Mouse (Mus musculus): ENCODE measurements around the gene Slc52a3. TPM values are rescaled to one million over a fixed set of nuclear protein-coding genes. Genes with fewer than 3 reads are reported as not detected.

Gene Slc52a3
- total and polyA plus RNA-seq, 2 experiments from 2014 or later, result 2.2 to 3.5 TPM

- Histone ChIP-seq H3K27me3 (ENCODE audit: insufficient read depth, low read length) (no peaks in the 10 kb centered on the region), H3K36me3 (ENCODE audit: insufficient read depth, low read length) (no peaks in the 10 kb centered on the region), H3K9me3 (ENCODE audit: low read length) (no peaks in the 10 kb centered on the region), H3K9ac (replicated peaks; ENCODE audit: low read length, poor library complexity, severe bottlenecking) (no peak overlapping the region), H3K27ac (ENCODE audit: low read depth, low read length) (no peak overlapping the region), H3K4me3 (ENCODE audit: low read depth, low read length) (no peak overlapping the region), H3K4me2 (ENCODE audit: low read depth, low read length, poor library complexity, severe bottlenecking) (no peak overlapping the region), H3K4me1 (ENCODE audit: insufficient read depth, low read length) (peaks cover 3% of the 10 kb centered on the region; the same call in 1 of the 2 replicates)
- ATAC-seq (ENCODE audit: low FRiP score) (no peak), DNase-seq (ENCODE audit: low spot score) (no peak)
- no peak for TF ChIP-seq CTCF (IDR thresholded peaks at IDR 0.05)
- WGBS, result 56% methylated on average over 4 of the region's 4 CpGs
Observed at GRCm38 (mm10) chr2:151956500-151957137, 39.7 kb upstream of the Slc52a3 start.

- no peaks in the 10 kb centered on the region for H3K9me3 ChIP-seq (ENCODE audit: low read length)
- DNase-seq (ENCODE audit: low spot score) (no peak), ATAC-seq (ENCODE audit: low FRiP score) (no peak)
- no peak overlapping the region for H3K4me2 ChIP-seq (ENCODE audit: low read depth, low read length, poor library complexity, severe bottlenecking)
- TF ChIP-seq CTCF (IDR thresholded peaks at IDR 0.05), result no peak
- H3K9ac ChIP-seq (replicated peaks; ENCODE audit: low read length, poor library complexity, severe bottlenecking), result no peak overlapping the region
- WGBS, result 40% methylated on average over 5 of the region's 5 CpGs
- H3K27ac ChIP-seq (ENCODE audit: low read depth, low read length), result no peak overlapping the region
- H3K36me3 ChIP-seq (ENCODE audit: insufficient read depth, low read length), result no peaks in the 10 kb centered on the region
- H3K4me3 ChIP-seq (ENCODE audit: low read depth, low read length), result no peak overlapping the region
- H3K4me1 ChIP-seq (ENCODE audit: insufficient read depth, low read length), result peaks cover 9% of the 10 kb centered on the region; the same call in 1 of the 2 replicates
- no peaks in the 10 kb centered on the region for H3K27me3 ChIP-seq (ENCODE audit: insufficient read depth, low read length)
Observed at GRCm38 (mm10) chr2:151959274-151959673, 37.0 kb upstream of the Slc52a3 start.

DNA sequence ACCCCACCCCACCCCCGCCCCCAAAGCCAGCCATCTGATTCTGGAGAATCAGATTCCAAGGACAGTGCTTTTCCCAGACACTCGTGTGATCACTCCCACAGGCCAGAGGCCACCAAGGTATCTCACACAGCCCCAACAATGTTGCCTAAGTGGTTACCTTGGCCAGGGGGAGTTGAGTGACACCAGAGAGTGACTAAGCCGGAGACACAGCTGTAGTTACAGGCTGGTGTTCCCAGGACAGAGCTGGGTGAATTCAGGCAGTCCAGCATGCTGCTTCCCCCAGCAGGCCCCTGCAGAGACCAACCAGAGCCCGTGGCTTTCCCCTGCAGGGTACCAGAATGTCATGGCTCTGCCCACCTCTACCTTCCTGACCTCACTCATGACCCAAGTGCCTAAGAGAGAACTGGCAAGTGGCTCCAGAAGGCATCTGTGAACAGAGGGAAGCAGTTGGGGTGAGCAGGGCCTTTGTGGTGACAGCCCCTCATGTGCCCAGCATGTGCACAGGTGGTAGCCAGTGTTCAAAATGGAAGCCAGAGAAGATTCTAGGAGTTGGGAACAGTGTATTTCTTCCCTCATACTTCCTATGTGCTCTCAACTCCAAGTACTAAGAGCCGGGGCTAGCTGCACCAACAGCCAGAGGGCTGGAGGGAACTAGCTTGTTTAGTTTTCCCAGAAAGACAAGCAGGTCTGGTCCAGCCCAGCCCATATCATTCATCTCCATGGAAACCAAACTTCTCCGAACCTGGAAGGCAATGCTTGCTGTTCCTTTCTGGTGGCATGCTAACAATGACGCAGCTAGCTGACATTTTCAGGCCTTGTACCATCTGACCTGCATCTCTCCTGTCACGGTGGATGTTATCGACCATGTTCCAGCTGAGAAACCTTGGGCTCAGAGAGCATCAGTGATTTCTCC, 34.8 kb upstream of the Slc52a3 start:
- H3K4me1 ChIP-seq (ENCODE audit: insufficient read depth, low read length), result peaks cover 9% of the 10 kb centered on the region; the same call in 1 of the 2 replicates
- no peak overlapping the region for H3K4me3 ChIP-seq (ENCODE audit: low read depth, low read length)
- H3K27ac ChIP-seq (ENCODE audit: low read depth, low read length), result no peak overlapping the region
- no peaks in the 10 kb centered on the region for H3K27me3 ChIP-seq (ENCODE audit: insufficient read depth, low read length)
- ATAC-seq (ENCODE audit: low FRiP score) (no peak), DNase-seq (ENCODE audit: low spot score) (no peak)
- no peak overlapping the region for H3K9ac ChIP-seq (replicated peaks; ENCODE audit: low read length, poor library complexity, severe bottlenecking)
- no peaks in the 10 kb centered on the region for H3K9me3 ChIP-seq (ENCODE audit: low read length)
- no peak overlapping the region for H3K4me2 ChIP-seq (ENCODE audit: low read depth, low read length, poor library complexity, severe bottlenecking)
- 43% methylated on average over 9 of the region's 9 CpGs for WGBS
- TF ChIP-seq CTCF (IDR thresholded peaks at IDR 0.05), result no peak
- no peaks in the 10 kb centered on the region for H3K36me3 ChIP-seq (ENCODE audit: insufficient read depth, low read length)

- TF ChIP-seq CTCF (IDR thresholded peaks at IDR 0.05), result no peak
- H3K9ac ChIP-seq (replicated peaks; ENCODE audit: low read length, poor library complexity, severe bottlenecking), result no peak overlapping the region
- H3K4me1 ChIP-seq (ENCODE audit: insufficient read depth, low read length), result peaks cover 16% of the 10 kb centered on the region; the same call in 1 of the 2 replicates
- H3K9me3 ChIP-seq (ENCODE audit: low read length), result no peaks in the 10 kb centered on the region
- ATAC-seq (ENCODE audit: low FRiP score), result peak; percentile 25; the same call in 1 of the 2 replicates
- no peaks in the 10 kb centered on the region for H3K36me3 ChIP-seq (ENCODE audit: insufficient read depth, low read length)
- H3K27ac ChIP-seq (ENCODE audit: low read depth, low read length), result no peak overlapping the region
- WGBS, result 51% methylated on average over 10 of the region's 10 CpGs
- H3K4me3 ChIP-seq (ENCODE audit: low read depth, low read length), result no peak overlapping the region
- H3K27me3 ChIP-seq (ENCODE audit: insufficient read depth, low read length), result no peaks in the 10 kb centered on the region
- H3K4me2 ChIP-seq (ENCODE audit: low read depth, low read length, poor library complexity, severe bottlenecking), result no peak overlapping the region
- peak; percentile 73 for DNase-seq (ENCODE audit: low spot score)
Observed at GRCm38 (mm10) chr2:151962474-151962873, 33.8 kb upstream of the Slc52a3 start.

GRCm38 (mm10) chr2:151963319-151963718, 33.0 kb upstream of the Slc52a3 start:
- DNase-seq (ENCODE audit: low spot score) (no peak), ATAC-seq (ENCODE audit: low FRiP score) (no peak)
- Histone ChIP-seq H3K9ac (replicated peaks; ENCODE audit: low read length, poor library complexity, severe bottlenecking) (no peak overlapping the region), H3K9me3 (ENCODE audit: low read length) (no peaks in the 10 kb centered on the region), H3K4me3 (ENCODE audit: low read depth, low read length) (no peak overlapping the region), H3K27me3 (ENCODE audit: insufficient read depth, low read length) (no peaks in the 10 kb centered on the region), H3K4me1 (ENCODE audit: insufficient read depth, low read length) (peaks cover 19% of the 10 kb centered on the region; the same call in 1 of the 2 replicates), H3K4me2 (ENCODE audit: low read depth, low read length, poor library complexity, severe bottlenecking) (no peak overlapping the region), H3K27ac (ENCODE audit: low read depth, low read length) (no peak overlapping the region), H3K36me3 (ENCODE audit: insufficient read depth, low read length) (no peaks in the 10 kb centered on the region)
- WGBS, result 91% methylated on average over 5 of the region's 5 CpGs
- TF ChIP-seq CTCF (IDR thresholded peaks at IDR 0.05), result no peak

DNA sequence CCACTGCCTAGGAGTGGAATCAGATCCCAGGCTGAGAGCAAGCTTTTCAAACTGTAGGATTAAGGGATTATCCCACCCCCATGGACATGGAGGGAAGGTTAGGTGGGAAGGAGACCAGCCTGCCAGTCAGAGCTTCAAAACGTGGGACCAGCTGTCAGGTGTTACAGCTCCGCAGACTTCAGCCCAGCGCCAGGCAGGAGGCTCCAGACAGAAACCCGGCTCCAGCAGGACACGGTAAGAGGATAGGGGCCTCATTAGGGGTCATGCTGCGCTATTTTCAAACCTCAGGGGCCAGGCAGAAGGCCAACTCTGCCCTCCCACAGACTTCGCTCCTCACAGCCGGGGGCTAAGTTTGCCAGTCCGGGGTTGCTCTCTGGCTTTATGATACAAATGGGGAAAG, 32.3 kb upstream of the Slc52a3 start:
- Histone ChIP-seq H3K27ac (ENCODE audit: low read depth, low read length) (no peak overlapping the region), H3K27me3 (ENCODE audit: insufficient read depth, low read length) (no peaks in the 10 kb centered on the region), H3K36me3 (ENCODE audit: insufficient read depth, low read length) (no peaks in the 10 kb centered on the region), H3K4me1 (ENCODE audit: insufficient read depth, low read length) (peaks cover 23% of the 10 kb centered on the region; the same call in 1 of the 2 replicates), H3K4me3 (ENCODE audit: low read depth, low read length) (no peak overlapping the region), H3K4me2 (ENCODE audit: low read depth, low read length, poor library complexity, severe bottlenecking) (no peak overlapping the region), H3K9ac (replicated peaks; ENCODE audit: low read length, poor library complexity, severe bottlenecking) (no peak overlapping the region), H3K9me3 (ENCODE audit: low read length) (no peaks in the 10 kb centered on the region)
- DNase-seq (ENCODE audit: low spot score), result peak; percentile 62
- WGBS, result 11% methylated on average over 9 of the region's 9 CpGs
- no peak for ATAC-seq (ENCODE audit: low FRiP score)
- no peak for TF ChIP-seq CTCF (IDR thresholded peaks at IDR 0.05)

Data from midbrain, postnatal 0 days (tissue).